Mouse (Mus musculus) liver, embryonic 16.5 days (tissue): ENCODE measurements around the gene Phf14. TPM values are rescaled to one million over a fixed set of nuclear protein-coding genes. Genes with fewer than 3 reads are reported as not detected.
"Not testable (repeated sequence)": the region's sequence is repeated elsewhere in the genome, so short reads cannot be mapped to it uniquely, and the experiment has no call there.

Experiments used
- ATAC-seq: fragments of 200-750 bp; cut with Nextera tagmentation; 2 replicates; pipeline ENCODE4 v1.8.0; 2017; ENCODE audit warnings: low read depth, mild to moderate bottlenecking, moderate number of reproducible peaks, moderate library complexity
- H3K27ac ChIP-seq: fragments of 300-500 bp; sonication (generic); 2 replicates; pipeline ENCODE4 v1.5.1; 2014; ENCODE audit warnings: mild to moderate bottlenecking, low read length
- H3K27me3 ChIP-seq: fragments of 300-500 bp; sonication (generic); 2 replicates; pipeline ENCODE4 v1.6.1; 2014; ENCODE audit warnings: low read depth, low read length, mixed read lengths; ENCODE audit not compliant: control insufficient read depth, insufficient read depth
- H3K36me3 ChIP-seq: fragments of 300-500 bp; sonication (generic); 2 replicates; pipeline ENCODE4 v1.6.1; 2014; ENCODE audit warnings: mild to moderate bottlenecking; ENCODE audit not compliant: control insufficient read depth, insufficient read depth
- H3K4me1 ChIP-seq: fragments of 300-500 bp; sonication (generic); 2 replicates; pipeline ENCODE4 v1.6.1; 2014; ENCODE audit warnings: low read depth, low read length, mixed read lengths; ENCODE audit not compliant: control insufficient read depth
- H3K4me2 ChIP-seq: fragments of 300-500 bp; sonication (generic); 2 replicates; pipeline ENCODE4 v1.6.1; 2014; ENCODE audit warnings: low read depth, low read length, mixed read lengths
- H3K4me3 ChIP-seq: fragments of 300-500 bp; sonication (generic); 2 replicates; pipeline ENCODE4 v1.5.1; 2014; ENCODE audit warnings: low read depth, mild to moderate bottlenecking, low read length
- H3K9ac ChIP-seq: fragments of 300-500 bp; sonication (generic); 2 replicates; pipeline ENCODE4 v1.6.1; 2014; ENCODE audit warnings: low read depth, low read length
- H3K9me3 ChIP-seq: fragments of 300-500 bp; sonication (generic); replicated peaks from 2 replicates; pipeline ENCODE4 v1.6.1; 2016; ENCODE audit warnings: low read length; ENCODE audit not compliant: control insufficient read depth
- WGBS: fragments of 180-500 bp; shearing (Covaris S2); extraction: QIAGEN DNeasy Blood & Tissue Kit; methylation state at CpG from one replicate; pipeline ENCODE4 v1.1.7; 2014; ENCODE audit not compliant: insufficient replicate concordance; 5-methylcytosine and 5-hydroxymethylcytosine counted together
- polyA plus RNA-seq: library from polyadenylated mRNA; unstranded; fragments of >200 nt; fragmentation: Nextera tagmentation; extraction: Ambion mirVana; gene quantifications from 2 replicates; pipeline ENCODE4 v1.2.1, GENCODE M21; 2015

Phf14 gene
- polyA plus RNA-seq, 1 experiment from 2014 or later, result 11.7 TPM

DNA sequence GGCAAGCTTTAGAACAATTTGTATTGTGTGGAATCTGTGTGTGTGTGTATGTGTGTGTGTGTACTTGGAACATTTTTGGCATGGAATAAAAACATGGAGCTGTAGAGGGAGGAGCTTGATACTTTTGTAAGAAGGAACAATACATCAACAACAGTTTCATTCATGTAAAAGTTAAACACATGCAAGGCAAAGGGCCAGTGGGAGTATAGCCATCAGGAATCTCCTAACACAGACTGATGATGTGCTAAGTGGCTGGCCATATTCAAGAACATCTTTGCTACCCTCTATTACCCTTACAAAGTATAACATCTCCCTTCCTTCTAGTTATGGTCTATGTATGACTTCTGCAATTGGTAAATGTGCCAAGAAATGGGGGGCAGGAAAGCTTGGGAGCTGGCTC is 215.2 kb downstream of the Phf14 start:
- no peaks in the 10 kb centered on the region for H3K27me3 ChIP-seq
- no peaks in the 10 kb centered on the region for H3K9me3 ChIP-seq
- no peak for ATAC-seq
- no peak overlapping the region for H3K9ac ChIP-seq
- H3K4me2 ChIP-seq, result no peak overlapping the region
- H3K4me1 ChIP-seq, result no peaks in the 10 kb centered on the region
- H3K4me3 ChIP-seq, result no peak overlapping the region
- H3K27ac ChIP-seq, result no peak overlapping the region
- H3K36me3 ChIP-seq, result no peaks in the 10 kb centered on the region

DNA sequence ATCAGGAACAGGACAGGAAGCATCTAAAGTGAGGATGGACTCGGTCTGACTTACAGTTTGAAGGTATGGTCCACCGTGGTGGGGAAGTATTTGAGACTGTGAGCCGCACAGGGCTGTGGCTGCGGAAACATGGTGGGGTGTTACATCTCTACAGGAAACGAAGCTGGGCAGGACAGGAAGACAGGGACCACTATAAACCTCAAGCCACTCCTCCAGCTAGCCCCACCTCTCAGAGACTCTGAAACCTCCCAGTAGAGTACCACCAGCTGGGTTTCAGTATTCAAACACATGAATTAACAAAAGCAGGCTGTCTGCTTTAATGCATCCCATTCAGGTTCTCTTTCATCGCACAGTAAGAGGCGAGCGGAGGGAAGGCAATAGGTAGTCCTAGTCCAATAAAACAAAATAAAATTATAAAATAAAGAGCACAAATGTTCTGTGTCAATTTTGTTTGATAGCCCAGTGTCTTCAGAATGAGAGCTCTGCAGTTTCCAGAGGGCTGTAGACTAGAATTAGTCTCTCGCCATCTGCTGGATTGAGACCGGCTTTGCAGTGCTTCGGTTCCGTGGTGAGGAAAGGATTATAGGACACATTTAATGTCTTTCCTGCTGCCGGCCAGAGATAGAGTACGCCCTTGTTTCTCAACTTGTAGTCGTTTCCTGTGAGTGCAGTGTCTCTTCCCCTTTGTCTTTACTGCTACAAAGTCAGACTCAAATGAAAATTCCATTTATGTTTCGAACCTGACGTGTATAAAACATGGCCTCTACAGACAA is 217.6 kb downstream of the Phf14 start:
- Histone ChIP-seq H3K36me3 (no peaks in the 10 kb centered on the region), H3K4me2 (peak overlapping the region; percentile 41), H3K27ac (no peak overlapping the region), H3K4me1 (no peaks in the 10 kb centered on the region), H3K4me3 (peak overlapping the region; percentile 33), H3K27me3 (no peaks in the 10 kb centered on the region), H3K9ac (no peak overlapping the region), H3K9me3 (no peaks in the 10 kb centered on the region)
- 6% methylated on average over 17 of the region's 17 CpGs for WGBS
- ATAC-seq, result peak; percentile 85

DNA sequence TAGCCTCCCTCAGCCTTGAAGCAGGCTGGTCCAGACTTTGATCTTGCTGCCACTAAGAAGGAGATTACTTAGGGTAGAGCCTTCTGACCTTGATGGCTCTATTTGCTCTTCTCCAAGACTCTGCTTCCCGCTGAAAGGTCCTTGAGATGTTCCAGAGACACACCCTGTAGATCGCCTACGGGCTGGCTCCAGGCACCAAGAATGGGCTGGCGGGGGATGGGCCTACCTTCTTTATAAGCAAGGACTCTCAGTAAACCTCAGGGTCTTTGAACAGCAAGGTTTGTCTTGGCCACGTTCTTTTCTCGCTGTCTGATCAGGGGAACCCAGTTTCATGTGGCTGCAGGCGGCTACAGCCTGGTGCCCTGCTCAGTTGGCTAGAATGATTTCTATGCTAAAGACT is 219.0 kb downstream of the Phf14 start:
- not testable (repeated sequence) for H3K4me2 ChIP-seq, H3K9ac ChIP-seq, H3K36me3 ChIP-seq, H3K27ac ChIP-seq, H3K4me1 ChIP-seq, H3K9me3 ChIP-seq, H3K27me3 ChIP-seq, H3K4me3 ChIP-seq, ATAC-seq
- WGBS, result 44% methylated on average over 7 of the region's 7 CpGs

DNA sequence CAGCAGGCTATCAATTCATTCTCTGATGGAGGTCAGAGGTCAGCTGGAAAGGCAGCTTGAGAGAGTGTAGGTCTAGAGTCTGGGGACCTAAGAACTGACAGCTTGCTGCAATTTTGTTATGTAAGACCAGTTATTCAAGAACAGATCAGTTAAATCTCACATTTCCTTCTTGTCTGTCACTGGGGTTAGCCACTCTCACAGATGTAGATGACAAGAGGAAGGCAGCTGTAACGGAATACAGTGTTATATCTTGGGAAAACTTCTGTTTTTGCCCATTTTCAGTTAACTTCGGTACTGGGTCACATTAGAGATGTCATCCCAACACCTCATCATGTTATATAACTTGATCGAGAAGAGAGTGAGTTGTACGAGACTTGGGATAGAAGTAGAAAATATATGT is 219.7 kb downstream of the Phf14 start:
- 21% methylated on average over 4 of the region's 4 CpGs for WGBS
- no peak for ATAC-seq
- Histone ChIP-seq H3K4me3 (no peak overlapping the region), H3K4me1 (no peaks in the 10 kb centered on the region), H3K9ac (no peak overlapping the region), H3K27me3 (no peaks in the 10 kb centered on the region), H3K9me3 (no peaks in the 10 kb centered on the region), H3K36me3 (no peaks in the 10 kb centered on the region), H3K4me2 (no peak overlapping the region), H3K27ac (no peak overlapping the region)

Other genes with a start within 250 kb of the Phf14 start
- gene Ndufa4, start 312 bp upstream of the Phf14 start, polyA plus RNA-seq, result 494 and 536 TPM in 2 replicates